Mouse (Mus musculus) adrenal gland, postnatal 10 days (tissue): ENCODE results near the gene Stox1. TPM values are rescaled to one million over a fixed set of nuclear protein-coding genes. Genes with fewer than 3 reads are reported as not detected.
"Not testable (repeated sequence)": the region's sequence is repeated elsewhere in the genome, so short reads cannot be mapped to it uniquely, and the experiment has no call there.

ENCODE experiments used
- DNase-seq: peaks from one replicate; pipeline ENCODE4 v3.0.0; 2021; ENCODE audit warnings: mixed read lengths
- long read RNA-seq, 2 experiments: library from polyadenylated mRNA; stranded (forward); transcript quantifications; one replicate each; pipeline ENCODE4 v2.0.0; 2021
- total RNA-seq, 2 experiments: library from RNA; stranded (reverse); gene quantifications; 2 replicates each; pipeline ENCODE4 v1.2.3; 2021

Stox1 gene
- 1 to 10 TPM; 1.1 to 1.8 TPM for total RNA-seq
- long read RNA-seq, experiment 1, partial matches to known transcripts, result 1 of 2 reads
- long read RNA-seq, experiment 1, other reads (novel, unspliced or antisense), result 1 of 2 reads
- long read RNA-seq, experiment 2, partial matches to known transcripts, result 2 of 2 reads
- long read RNA-seq, experiment 2, other reads (novel, unspliced or antisense), result 0 of 2 reads

DNA sequence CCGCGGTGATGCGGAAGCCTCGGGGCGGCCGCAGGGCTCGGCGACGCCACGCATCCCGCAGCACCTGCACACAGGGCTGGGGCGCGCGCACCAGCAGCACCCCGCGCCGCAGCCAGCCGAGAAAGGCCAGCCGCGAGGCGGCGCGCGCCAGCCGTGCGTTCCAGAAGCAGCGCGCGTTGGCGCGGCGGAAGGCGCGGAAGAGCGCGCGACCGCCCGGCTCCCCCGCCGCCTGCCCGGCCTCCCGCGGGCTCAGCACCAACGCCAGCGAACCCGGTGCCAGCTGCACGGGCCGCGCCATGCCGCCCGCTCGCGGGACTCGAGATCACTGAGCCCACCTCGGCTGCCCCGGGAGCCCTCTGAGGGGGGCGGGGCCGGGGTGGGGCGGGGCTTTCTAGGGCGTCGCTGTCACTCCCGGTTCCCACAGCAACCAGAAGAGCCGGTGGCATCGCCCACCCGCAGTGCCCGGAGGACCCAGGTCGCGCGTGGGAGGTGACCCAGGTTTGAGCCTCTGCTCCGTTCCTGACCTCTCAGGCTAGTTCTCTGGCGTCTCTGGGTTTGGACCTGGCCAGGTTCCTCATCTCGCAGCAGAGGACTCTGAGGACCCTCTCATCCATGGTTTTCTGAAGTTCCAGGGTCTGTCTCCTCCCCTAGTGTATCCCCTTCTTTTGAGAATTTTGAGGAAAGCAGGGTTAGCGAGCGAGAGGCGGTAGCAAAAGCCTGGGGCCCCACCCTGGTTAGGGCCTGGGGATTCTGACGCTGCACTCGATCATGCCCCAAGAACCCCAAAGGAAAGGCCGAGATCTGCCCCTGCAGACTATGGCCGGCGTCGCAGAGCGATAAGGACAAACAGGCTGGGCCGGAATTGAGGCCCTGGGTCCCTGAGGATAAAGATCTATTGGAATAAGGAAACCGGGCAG, at the start of gene Stox1:
Gene Stox1, minus strand, starts transcription at position 358 of the 917 bp plus-strand sequence.
- DNase-seq, result peak; percentile 75

DNA sequence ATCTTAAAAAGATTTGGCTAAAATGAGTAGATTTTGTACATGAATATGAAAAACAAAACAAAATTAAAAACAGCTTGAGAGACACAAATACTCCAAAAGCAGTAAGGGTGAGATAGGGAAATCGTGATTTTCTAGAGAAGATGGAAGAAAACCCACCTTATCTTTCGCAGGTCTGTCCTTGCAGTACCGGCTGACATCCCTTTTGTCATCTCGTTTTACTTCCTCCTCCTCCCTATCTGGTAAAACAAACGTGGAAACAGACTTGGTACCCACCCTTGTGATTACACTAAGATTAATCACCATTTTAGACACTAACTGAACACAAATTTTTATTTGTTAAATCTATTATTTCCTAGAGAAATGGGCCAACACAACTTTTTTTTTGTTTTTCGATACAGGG, 24.9 kb upstream of the Stox1 start:
- DNase-seq, result no peak

DNA sequence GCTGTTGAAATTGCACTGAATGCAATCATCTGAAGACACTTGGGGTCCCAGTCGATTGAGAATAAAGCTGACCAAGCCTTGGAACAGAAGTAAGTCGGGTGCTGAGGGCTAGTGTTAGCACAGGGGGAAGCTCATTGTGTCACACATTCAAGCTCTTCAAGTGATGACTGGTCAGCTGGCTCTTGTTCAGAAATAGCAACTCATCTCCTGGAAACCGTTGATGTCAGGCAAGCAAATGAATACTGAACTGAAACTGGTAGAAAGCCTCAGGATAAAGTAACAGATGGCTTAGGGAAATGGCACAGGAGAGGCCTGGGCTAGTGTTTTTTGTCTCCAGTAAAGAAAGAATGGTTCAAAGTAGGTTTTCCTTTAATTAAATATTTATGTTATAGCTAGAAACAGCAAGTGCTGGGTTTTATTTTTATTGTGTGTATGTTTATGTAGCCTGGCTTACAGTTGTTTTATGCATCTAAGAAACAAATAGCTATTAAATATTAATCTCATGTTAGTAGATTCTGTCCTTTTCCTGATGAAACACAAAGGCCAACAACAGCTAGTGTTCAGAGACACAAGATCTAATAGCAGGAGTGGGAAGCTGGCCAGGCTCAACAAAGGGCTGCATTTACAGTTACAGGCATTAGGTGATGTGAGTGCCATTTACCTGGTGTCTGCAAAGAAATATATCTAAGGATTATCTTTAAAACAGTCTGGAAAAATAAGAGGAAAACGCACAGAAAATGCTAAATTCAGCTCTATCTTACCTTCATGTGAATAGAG, 14.2 kb upstream of the Stox1 start:
- no peak for DNase-seq

DNA sequence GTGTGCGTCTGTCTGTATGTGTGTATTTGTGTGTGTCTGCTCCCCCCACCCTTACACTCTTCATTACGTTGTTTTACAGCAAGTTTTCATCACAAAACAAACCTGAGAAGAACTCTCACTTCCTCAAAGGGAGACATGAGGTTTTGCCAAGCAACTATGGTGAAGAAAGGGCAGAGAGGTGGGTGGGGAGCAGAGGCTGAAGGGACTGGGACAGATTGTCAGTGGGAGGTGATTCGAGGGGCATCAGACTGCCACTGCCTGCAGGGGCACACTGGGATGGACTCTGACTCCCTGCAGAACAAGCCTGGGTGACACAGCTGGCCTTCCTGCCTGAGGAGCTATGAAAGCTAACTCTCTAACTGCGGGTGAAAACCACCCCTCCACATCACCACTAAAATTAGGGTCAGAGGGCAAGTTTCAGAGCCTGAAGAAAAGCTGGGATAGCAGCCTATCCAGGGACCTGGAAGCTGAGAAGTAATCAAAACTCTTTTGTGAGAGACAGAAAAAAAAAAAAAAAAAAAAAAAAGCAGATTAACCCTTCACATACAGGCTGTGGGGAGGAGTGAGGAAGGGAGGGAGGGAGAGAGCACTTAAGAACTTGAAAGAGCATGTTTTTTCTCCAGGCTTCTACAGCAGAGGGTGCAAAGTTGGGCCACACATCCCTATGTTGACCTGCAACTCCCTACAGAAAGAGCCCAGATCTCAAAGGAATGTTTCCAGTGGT, 11.2 kb upstream of the Stox1 start:
- DNase-seq, result no peak

DNA sequence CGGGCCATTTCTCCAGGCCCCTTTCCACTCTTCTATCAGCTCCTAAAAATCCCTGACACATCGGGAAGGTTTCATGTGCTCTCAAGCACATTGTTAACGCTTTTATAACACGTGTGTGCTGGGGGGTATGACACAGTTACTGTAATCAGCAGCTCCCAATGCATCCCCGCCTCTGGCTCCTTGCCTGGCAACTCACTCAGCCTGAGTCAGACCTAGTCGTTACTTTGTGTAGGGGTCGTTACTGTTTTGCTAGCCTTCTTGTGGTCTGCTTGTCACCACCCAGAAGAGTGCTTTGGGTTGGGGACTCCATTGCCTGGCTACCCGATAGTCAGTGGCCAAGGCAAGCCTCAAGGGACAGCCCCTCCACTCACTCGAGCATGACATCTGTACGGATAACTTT, 4.9 kb upstream of the Stox1 start:
- no peak for DNase-seq

DNA sequence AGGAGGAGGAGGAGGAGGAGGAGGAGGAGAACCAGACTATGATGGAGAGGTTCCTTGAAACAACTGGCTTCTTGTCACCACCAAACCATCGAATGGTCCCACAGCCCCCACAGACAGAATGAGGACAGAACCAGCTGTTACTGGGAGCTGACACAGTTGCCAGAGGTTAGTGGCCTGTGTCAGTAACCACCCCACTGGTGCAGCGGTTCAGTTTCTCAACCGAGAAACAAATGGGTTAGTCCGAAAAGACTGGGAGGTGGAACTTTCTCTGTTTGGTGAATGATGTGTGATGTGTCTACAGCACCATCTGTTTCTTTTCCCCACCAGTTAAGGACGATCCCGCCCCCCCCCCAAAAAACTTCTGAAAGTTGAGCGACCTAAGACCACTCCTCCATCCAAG, 992 bp downstream of the Stox1 start:
- DNase-seq, result no peak

DNA sequence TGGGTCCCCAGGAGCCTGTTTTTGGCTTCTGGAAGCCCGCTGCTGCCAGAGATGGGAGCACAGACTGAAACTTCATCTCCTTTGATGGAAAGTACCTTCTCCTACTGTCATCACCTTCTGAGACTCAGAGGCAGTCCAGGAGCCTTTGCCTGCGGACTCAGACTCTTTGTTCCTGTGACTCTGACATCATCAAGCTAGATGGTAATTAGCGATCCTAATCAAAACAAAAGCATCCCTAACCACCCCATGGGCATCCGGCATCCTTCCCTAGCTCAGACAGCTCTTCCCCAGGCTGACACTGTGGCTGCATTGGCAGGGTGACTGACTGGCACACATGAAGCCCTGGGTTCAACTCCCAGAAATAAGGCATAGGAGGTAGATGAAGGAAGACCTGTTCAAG, 3.2 kb downstream of the Stox1 start:
- no peak for DNase-seq

DNA sequence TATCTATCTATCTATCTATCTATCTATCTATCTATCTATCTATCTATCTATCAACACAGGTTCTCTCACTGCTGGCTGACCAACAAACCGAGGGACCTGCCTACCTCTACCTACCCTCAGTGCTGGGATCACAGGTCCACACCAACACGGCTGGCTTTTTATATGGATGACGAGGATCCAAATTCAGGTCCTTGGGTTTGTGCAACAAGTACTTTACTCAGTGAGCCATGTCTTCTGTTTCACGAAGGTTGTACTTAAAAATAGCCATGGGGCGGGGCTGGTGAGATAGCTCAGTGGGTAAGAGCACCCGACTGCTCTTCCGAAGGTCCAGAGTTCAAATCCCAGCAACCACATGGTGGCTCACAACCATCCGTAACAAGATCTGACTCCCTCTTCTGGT, 5.4 kb downstream of the Stox1 start:
- not testable (repeated sequence) for DNase-seq

DNA sequence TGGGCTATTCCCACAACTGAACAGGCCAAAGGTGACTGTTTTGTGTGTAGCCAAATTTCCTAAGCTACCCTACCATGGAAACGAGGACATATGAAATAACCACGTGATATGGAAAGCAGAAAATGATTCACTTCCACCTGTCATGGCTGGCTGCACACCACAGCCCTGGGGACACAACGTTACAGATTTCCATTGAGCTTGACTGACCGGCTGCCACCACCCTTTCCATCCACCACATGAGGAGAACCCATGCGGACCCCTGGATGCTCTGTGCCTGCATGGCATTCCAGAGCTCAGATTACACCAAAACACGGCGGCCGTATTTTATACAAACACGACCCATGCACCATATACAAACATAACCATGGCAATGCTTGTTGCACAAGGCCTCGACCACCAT, 12.5 kb downstream of the Stox1 start:
- no peak for DNase-seq

DNA sequence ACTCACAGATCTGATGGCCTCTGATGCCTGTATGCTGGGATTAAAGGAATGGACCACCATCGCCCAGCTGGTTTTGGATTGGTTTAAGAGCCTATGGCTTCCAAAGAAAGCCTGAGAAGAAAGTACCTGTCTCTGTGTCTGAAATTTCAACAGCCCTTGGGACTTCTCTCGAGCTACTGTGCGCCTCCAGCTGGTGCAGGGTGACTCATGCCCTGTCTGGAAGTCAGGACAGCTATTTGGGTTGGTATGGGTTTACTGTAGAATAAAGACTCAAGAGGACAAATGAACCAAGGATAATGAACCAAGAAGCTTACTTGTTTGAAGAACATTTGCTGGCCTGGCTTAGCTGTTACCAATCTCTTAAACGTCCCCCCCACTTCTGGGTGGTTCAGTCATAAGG, 22.3 kb downstream of the Stox1 start:
- no peak for DNase-seq

DNA sequence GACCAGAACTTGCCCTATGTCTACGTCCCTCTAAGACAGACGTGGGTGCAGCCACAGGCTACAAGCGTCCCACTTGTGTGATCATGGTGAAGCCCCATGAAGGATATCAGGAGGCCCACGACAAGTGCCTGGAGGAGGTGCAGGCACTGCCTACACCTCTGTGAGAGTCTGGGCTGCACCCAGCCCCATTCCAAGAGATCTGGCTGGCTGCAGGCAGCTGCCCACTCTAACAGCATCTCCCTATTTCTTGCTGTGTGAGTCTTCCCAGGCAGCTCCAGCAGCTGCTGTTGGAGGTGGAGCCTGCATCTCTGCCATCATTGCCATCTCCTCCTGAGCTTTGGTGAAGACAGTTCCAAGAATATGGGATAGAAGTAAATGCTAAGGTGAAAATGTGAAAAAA, 23.5 kb downstream of the Stox1 start:
- DNase-seq, result no peak

DNA sequence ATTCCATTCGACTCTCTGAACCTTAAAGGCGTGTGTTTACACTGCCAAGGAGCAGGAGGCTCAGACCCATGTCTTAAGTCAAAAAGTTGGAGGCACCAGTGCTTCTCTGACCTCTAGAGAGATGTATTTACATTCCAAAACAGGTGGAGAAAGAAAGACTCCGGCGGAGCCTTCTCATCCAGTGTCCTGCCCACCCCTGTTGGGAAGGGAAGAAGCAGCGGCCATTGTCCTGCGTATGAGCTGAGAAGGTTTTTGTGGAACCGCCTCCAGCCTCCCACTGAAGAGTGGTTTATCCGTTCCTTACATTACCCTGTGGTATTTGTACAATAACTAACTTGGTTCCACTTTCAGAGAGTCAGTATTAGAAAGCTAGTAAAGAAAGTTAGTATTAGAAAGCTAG, 33.2 kb downstream of the Stox1 start:
- no peak for DNase-seq

DNA sequence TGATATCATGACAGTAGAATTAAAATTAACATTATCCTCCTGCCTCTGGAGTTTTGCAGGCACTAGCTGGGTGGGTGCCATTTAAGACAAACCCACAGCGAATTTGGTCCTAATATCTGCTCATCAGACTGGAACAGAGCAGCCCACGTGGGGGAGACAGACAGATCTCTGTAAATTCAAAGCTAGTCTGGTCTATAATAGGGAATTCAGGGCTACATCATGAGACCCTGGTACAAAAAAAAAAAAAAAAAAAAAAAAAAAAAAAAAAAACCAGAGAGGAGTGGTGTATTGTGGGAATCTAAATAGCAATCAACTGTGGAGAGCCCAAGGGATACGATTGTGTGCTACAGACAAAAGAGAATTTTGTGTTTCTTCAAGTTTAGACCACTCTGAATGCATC, 33.7 kb downstream of the Stox1 start:
- DNase-seq, result no peak

DNA sequence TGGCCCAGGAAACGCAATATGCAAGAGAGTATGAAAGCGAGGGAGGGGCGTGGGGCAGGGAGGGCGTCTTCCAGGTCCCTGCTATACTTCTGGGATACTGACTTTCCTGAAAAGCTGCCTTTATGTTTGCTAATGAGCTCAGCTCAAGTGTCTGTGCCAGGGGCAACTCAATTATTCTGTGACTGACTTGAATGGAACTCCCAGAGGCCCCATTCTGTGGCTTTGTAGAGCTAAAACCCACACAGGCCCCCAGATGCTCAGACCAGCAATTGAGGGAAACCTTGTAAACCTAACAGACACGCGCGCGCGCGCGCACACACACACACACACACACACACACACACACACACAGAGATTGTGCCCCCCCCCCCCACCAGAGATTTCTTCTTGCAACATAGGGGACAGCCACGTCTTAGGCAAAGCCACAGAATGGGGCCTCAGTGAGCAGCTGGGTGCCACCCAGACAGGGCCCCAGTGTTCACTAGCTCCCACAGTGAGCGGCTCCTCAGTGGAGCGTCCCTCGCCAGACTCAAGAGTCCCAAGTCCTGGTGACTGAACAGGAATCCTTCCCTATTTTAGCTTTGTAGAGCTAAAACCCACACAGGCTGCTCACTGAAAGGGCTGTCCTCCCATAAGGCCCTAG, 38.8 kb downstream of the Stox1 start:
- no peak for DNase-seq

DNA sequence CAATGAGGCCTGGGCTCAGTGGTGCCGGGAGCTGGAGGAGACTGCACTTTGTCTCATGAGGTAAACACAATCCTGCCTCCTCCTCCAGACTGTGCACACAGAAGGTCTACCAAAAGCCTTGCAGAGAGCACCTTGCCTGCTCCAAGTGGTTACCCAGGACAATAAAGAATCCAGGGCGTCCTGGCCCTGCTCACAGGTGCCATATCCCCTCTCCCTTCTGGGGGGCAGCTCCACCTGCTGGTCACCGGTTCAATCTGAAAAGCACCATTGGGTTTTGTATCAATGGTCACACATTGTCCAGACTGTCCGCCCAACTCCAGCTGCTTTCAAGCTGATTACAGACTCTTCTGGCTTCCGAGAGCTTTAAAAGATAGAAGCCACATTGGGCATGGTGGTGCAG, 42.9 kb downstream of the Stox1 start:
- DNase-seq, result peak; percentile 55

DNA sequence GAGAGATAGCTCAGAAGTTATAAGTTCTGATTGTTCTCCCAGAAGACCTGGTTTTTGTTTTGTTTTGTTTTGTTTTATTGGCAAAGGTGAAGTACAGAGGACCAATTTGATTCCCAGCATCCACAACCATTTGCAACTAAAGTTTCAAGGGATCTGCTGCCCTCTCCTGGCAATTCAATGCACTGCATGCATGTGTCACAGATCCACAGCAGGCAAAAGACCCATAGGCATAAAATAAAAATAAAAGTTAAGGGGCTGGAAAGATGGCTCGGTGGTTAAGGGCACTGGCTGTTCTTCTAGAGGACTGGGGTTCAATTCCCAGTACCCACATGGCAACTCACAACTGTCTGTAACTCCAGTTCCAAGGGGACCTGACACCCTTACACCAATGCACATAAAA, 46.1 kb downstream of the Stox1 start:
- no peak for DNase-seq

DNA sequence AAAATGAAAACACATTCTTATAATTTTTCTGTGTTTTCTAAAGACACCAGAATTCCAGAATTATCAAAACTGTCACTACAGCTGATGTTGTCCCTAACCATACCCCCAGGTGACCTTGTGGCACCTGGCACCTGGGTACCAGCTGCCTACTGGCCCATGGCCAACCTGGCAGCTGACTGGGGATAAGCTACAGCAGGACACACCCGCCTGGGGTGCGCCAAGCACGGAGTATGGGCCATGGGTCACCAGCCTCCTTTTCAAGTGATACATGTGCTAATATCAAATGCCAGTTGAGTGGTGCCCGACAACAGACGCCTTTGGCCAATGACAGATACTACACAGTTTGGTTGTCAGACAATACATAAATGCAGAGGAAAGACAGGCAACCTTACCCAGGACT, 48.6 kb downstream of the Stox1 start:
- DNase-seq, result no peak

DNA sequence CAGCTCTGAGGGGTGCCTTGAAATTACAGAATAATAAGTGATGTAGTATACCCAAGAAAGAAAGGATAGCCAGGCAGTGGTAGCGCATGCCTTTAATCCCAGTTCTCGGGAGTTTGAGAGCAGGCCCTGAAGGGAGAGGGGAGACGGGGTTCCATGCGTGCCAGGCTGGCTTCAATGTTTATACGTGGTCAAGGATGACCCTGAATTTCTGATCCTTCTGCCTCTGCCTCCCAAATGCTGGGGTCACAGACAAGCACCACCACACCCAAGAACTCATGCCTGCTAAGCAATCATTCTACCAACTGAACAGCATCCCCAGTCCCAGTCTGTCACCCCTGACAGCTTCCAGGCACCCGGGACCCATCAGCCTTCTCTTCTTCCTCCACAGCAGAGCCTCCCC, 49.7 kb downstream of the Stox1 start:
- no peak for DNase-seq

DNA sequence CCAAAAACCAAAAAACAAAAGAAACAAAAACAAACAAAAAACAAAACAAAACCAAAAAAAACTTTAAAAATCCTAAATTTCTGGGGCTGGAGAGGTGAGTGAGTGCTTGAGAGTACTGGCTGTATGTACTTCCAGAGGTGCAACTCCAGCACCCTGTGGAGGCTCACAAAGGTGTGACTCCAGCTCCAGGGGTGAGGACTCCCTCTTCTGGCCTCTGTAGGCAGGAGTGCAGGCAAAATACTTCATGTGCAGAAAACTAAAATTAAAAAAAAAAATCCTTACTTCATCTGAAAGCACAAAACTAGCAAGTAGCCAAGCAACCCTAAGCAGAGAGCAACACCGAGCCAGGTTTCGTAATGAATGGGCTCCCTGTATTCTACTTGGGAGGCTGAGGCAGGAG, 53.6 kb downstream of the Stox1 start:
- DNase-seq, result no peak

DNA sequence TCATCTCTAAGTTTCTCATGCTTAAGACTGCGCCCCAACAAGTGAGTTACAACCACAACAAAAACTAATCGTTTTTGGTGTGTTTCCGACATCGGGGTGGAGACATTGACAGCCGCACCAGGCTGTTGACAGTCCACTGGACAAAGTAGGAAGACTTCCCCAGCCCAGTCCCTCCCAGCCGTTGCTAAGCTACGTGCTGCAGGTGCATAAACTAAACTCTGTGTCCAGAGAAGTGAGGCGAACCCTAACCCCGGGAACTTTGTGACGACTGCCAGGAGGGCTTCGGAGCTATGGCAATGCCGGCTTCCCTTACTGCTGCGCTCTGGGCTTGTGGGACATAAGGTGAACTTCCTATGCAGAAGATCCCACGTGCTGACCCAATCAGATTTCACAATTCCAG, 56.7 kb downstream of the Stox1 start:
- DNase-seq, result no peak

DNA sequence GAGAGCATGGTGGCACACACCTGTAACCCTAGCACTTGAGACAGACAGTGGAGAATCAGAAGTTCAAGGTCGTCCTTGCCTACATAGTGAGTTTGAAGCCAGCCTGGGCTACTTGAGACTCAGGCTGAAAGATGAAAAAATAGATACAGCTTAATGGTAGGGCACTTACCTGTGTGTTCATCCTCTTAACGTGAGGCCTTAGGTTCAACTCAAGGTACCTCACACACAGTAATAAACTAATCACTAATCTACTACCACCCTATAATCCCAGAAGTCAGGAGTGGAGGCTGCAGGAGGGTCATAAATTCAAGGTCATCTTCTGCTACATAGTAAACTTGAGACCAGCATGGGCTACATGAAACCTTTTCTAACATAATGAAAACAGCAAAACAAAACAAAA, 57.5 kb downstream of the Stox1 start:
- no peak for DNase-seq

DNA sequence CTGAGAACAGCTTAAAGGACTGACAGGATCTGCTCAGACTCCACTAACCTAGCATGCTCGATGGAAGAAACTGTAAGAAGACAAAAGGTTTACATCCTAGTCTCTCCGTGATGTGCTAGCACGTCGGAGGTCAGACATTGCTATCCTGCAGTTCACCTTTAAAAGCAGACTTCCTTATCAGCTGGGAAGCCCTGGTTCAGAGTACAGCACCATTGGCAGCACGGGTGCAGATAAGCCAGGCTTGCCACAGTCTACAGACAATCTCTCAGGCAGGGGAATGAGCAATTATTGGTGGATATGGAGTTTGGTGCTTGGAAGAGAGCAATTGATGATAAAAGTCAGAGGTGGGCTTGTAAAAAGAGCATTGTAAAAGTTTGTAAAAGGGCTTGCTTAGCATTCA, 57.9 kb downstream of the Stox1 start:
- DNase-seq, result no peak
